Mouse (Mus musculus) CD4-positive helper T cell, adult 2 months (primary cell): ENCODE measurements around the gene Olfr1391.
"Not testable (repeated sequence)": the region's sequence is repeated elsewhere in the genome, so short reads cannot be mapped to it uniquely, and the experiment has no call there.

Experiments used
- DNase-seq: peaks from one replicate; pipeline ENCODE4 v3.0.0-alpha.2; 2012; ENCODE audit warnings: low read depth, missing footprints, low spot score

Olfr1391 gene

DNA sequence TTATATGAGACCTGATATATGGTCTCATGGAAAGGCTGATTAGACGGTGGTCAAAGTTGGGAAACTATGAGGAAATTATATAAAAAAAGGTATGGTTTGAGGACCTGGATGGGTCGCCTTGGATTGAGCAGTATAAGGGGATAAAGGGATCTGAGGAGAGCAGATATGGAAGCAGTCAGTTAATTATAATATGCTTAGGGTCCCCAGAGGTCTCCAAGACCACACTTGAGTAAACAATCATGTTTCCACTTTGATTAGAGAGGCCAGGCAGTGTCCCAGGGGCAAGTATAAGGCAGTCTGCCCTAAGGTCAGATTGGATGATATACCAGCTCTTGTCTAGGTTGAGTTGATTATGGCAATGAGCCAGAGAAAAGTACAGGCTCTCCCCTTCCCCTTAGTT is at the start of gene Olfr1391:
Gene Olfr1391 (plus strand): TSS at position 301 of the 400 bp plus-strand sequence.
- no peak for DNase-seq

DNA sequence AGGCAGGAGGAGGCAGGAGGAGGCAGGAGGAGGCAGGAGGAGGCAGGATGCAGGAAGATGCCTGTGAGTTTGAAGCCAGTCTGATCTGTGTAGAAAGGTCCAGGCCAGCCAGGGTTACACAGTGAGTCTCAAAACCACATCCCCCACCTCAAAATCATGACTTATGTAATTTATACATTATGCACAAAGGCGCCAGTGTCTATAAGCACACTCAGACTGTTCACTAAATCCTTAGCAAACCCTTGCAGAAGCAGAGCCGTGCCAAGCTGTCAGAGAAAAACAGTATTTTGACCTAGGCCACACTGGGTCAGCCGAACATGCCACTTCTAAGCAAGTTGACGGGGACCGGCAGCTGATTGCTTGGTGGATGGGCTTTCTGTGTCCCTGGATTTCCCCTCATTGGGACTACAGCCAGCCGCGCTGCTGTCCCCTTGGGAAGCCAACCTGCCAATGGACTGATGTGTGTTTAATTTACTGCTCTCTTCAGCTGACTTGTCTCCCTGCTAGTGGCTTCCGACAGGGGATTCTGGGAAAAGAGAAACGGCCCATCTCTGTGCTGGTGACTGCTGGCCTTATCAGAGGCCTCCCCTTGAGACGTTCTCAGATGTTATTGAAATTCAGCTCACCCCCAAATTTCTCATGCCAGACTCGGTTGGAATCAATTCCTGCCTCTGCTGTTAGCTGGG is 48.6 kb upstream of the Olfr1391 start:
- DNase-seq, result no peak

DNA sequence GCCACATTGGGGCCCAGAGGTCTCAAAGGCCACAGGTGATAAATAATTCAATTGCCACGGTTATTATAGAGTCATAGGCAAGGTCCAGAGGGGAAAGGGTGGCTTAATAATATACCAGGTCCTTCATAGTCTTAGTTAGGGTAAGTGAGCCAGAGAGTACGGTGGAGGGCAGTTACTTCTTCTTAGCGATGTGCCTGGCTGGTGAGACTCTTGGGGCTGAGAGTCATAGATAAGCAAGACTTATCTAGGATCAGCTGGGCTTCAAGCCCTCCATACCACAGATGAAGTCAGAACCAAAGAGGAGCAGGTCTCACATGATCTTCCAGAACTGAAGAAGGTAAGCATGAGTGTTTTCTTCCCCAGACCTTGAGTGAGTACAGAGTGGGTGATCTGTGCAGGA is 44.3 kb upstream of the Olfr1391 start, which contains the start of gene Olfr1393:
Gene Olfr1393 (plus strand): TSS at position 83 of the 400 bp plus-strand sequence.
- DNase-seq, result no peak

DNA sequence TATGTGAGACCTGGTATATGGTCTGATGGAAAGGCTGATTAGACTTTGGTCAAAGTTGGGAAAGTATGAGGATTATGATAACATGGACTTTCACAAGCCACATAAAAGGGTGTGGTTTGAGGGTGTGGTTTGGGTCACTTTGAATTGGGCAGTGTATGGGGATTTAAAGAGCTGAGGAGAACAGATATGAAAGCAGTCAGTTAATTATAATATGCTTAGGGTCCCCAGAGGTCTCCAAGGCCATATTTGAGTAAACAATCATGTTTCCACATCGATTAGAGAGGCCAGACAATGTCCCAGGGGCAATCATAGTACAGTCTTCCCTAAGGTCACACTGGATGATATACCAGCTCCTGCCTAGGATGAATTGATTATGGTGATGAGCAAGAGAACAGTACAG is 37.6 kb upstream of the Olfr1391 start, which contains the start of gene Olfr1392:
Gene Olfr1392 (plus strand): TSS at position 301 of the 400 bp plus-strand sequence.
- not testable (repeated sequence) for DNase-seq

DNA sequence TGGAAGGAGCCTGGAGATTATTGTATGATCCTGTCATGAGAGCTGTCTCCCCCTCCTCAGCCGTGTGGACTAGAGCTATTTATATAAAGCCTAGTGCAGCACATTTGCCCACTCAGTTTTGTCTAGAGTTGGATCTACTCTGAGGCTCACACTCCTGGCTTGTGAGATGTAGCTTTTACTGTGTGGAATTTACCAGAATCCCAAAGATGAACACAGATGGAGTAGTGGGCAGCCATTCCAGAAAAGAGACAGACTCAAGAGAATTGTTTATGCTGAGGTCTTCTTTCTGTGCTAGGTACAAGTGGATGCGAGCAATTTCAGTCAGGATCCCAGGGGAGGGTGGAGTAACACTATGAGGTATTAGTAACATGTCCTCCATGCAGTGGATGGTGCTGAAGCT is 35.3 kb upstream of the Olfr1391 start:
- no peak for DNase-seq

DNA sequence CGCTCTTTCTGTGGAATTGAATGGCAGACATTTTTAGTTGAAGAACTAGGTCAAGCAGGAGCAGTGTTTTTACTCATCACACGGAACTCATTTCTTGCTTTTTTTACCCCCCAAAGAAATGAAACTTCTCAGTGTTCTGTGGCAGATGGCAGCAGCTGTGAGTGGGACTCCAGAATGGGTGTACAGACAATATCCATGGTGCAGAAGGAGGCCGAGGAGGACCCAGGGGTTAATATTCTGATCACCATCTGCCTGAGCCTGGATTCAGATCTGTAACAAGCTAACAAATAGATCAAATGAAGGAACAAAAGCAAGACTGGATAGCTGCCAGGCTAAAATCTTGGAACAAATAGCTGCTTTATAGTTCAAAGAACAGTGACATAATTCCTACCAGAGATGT is 29.8 kb upstream of the Olfr1391 start:
- DNase-seq, result no peak

DNA sequence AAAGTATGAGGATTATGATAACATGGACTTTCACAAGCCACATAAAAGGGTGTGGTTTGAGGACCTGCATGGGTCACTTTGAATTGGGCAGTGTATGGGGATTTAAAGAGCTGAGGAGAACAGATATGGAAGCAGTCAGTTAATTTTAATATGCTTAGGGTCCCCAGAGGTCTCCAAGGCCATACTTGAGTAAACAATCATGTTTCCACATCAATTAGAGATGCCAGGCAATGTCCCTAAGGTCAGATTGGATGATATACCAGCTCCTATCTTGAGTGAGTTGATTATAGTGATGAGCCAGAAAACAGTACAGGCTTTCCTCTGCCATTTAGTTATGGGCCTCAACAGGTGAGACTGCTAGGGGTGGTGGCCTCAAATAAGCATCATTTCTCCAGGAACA is 18.1 kb upstream of the Olfr1391 start, which contains the start of gene Olfr10:
Gene Olfr10 (plus strand): TSS at position 301 of the 400 bp plus-strand sequence.
- no peak for DNase-seq

DNA sequence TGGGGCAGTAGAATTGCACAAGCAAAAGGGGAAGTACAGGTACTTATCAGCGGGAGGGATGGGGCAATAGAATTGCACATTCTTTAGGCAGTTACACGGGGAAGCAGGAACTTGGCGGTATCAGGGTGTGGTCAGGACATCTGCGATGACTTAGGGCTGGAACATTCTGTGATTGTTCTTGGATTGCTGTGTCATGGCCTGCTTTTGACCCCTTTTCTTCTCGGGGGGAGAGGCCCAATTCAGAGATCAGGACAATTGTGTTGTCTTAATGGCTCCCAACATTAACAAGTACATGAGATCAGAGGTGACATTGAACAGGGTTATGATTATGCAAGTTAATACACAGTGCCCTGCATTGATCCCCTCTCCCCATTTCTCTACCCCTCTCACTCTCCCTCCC is 14.0 kb upstream of the Olfr1391 start:
- DNase-seq, result not testable (repeated sequence)

DNA sequence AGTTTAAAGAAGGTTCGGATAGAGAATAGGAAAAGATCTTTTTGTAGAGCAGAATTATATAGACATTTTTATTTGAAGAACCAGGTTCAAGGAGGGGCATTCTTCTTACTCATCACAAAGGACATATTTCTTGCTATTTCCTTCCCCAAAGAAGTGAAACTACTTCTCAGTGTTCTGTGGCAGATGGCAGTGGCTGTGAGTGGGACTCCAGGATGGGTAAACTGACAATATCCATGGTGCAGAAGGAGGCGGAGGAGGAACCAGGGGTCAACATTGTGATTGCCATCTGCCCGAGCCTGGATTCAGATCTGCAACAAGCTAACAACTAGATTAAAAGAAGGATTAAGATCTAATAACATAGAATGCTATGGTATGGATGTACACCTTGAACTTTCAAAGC is 4.2 kb downstream of the Olfr1391 start:
- DNase-seq, result no peak

DNA sequence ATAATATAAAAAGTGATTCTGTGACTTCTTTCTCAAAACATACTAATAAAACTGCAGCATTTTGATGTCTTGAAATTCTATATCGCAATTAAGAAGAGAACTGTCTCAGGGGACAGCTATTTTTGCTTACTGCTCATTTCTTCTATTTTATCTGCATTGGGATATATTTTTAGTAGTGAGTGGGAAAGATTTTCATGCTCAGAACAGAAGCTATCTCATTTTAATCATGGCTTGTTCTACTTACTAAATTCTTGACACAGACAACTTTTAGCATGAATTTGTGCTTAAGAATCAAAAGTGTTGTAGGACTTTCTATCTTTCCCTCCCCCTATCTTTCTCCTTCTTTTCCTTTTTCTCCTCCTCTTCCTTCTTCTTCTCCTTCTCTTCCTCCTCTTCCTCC is 7.1 kb downstream of the Olfr1391 start:
- no peak for DNase-seq

DNA sequence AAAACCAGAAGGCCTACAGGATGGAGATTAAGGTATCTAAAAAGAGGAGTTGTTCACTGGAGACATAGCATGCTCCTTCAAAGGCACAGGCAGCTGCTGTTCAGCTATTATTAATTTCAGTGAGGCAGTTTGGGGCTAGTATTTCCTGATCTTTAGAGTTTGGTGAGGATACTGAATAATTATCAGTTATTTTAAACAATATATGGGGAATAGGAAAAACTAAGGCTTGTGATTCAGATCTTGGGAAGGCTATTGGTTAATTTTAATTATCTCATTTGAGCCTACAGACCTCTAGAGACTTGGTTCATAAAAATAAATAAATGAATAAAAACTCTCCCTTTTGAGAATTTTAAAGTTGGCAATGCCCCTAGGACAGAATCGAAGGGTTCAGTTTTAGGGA is 12.3 kb downstream of the Olfr1391 start, which contains the start of gene Olfr1390:
Gene Olfr1390 (plus strand): TSS at position 301 of the 400 bp plus-strand sequence.
- DNase-seq, result no peak

DNA sequence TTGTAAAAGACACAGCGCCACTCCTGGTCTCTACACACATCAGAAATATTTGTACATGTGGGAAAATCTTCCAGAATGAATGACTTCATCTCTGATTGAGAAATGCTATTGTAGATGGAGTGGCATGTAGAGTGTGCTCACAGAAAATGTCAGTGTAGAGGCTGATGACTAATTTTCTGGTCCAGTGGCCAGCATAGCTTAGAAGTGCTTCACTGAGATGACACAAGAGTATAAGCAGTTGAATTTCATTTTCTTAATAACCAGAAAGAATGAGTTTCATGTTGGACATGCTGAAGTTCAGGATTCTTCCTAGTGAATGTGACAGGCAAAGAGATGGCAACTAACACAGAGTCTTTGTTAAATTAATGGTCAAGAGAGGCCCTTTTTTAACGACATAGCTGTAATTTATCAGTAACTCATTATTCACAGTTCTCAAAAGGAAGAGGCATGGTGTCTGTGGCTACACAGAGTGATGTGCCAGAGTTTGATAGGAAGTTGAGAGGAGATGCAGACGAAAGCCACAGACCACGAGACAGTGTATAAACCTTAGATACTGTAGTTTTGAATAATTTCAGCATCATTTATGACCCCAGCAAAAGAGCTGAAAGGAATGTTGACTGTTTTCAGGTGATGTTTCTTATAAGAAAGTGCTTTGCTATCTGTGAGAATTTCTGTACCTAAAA is 14.7 kb downstream of the Olfr1391 start:
- DNase-seq, result no peak
